Mouse (Mus musculus) liver, embryonic 14.5 days (tissue): ENCODE data around the gene Elmo2. TPM values are rescaled to one million over a fixed set of nuclear protein-coding genes. Genes with fewer than 3 reads are reported as not detected.
A peak's percentile ranks its signal among the peaks of the same experiment; 100 is the strongest.

Experiments used
- ATAC-seq: fragments of 200-750 bp; cut with Nextera tagmentation; 2 replicates; pipeline ENCODE4 v1.8.0; 2017; ENCODE audit warnings: moderate number of reproducible peaks, mild to moderate bottlenecking, moderate library complexity; ENCODE audit not compliant: insufficient read depth
- DNase-seq, 3 experiments: peaks; one replicate each; pipeline ENCODE4 v3.0.0-alpha.2; 2012 to 2013; ENCODE audit warnings: low read depth in 3 of 3, low spot score in 3 of 3
- H3K27ac ChIP-seq: fragments of 300-500 bp; sonication (generic); 2 replicates; pipeline ENCODE4 v1.5.1; 2014; ENCODE audit warnings: moderate library complexity, mild to moderate bottlenecking, control low read depth, inconsistent platforms
- H3K27me3 ChIP-seq: fragments of 300-500 bp; sonication (generic); 2 replicates; pipeline ENCODE4 v1.6.1; 2014; ENCODE audit warnings: mild to moderate bottlenecking, low read length, moderate library complexity; ENCODE audit not compliant: control insufficient read depth, insufficient read depth
- H3K36me3 ChIP-seq: fragments of 300-500 bp; sonication (generic); replicated peaks from 2 replicates; pipeline ENCODE4 v1.6.1; 2014; ENCODE audit warnings: low read depth; ENCODE audit not compliant: control insufficient read depth, insufficient read depth
- H3K4me1 ChIP-seq, 2 experiments: fragments of 200-500 bp in 1 of 2; fragments of 300-500 bp in 1 of 2; sonication (generic) in 1 of 2; replicated peaks; 2 replicates each; pipeline ENCODE4 v1.6.1; 2012 to 2014; ENCODE audit warnings: antibody characterized with exemption in 1 of 2, inconsistent platforms in 1 of 2, low read length in 1 of 2; ENCODE audit not compliant: control insufficient read depth in 2 of 2, insufficient read depth in 2 of 2
- H3K4me2 ChIP-seq: fragments of 300-500 bp; sonication (generic); 2 replicates; pipeline ENCODE4 v1.6.1; 2014; ENCODE audit warnings: low read depth, mild to moderate bottlenecking, control low read depth, moderate library complexity
- H3K4me3 ChIP-seq, 2 experiments: fragments of 200-500 bp in 1 of 2; fragments of 300-500 bp in 1 of 2; sonication (generic) in 1 of 2; 2 replicates each; pipeline ENCODE4 v1.5.1; 2012 to 2014; ENCODE audit warnings: low read depth in 2 of 2, low read length in 2 of 2, mild to moderate bottlenecking in 2 of 2, control low read depth in 1 of 2, inconsistent platforms in 1 of 2, moderate library complexity in 1 of 2; ENCODE audit not compliant: insufficient read depth in 1 of 2
- H3K9ac ChIP-seq: fragments of 300-500 bp; sonication (generic); replicated peaks from 2 replicates; pipeline ENCODE4 v1.6.1; 2014; ENCODE audit warnings: mild to moderate bottlenecking, control low read depth, moderate library complexity
- H3K9me3 ChIP-seq: fragments of 300-500 bp; sonication (generic); 2 replicates; pipeline ENCODE4 v1.6.1; 2016; ENCODE audit warnings: low read length, mixed read lengths; ENCODE audit not compliant: control insufficient read depth
- CTCF ChIP-seq: IDR thresholded peaks from 2 replicates; pipeline ENCODE4 v1.5.1; 2016; ENCODE audit warnings: antibody characterized with exemption, low read depth, control low read depth
- EP300 ChIP-seq: IDR thresholded peaks from 2 replicates; pipeline ENCODE4 v1.6.1; 2016; ENCODE audit warnings: antibody characterized with exemption, low read depth
- WGBS: fragments of 180-500 bp; shearing (Covaris S2); extraction: QIAGEN DNeasy Blood & Tissue Kit; methylation state at CpG from one replicate; pipeline ENCODE4 v1.1.7; 2014; ENCODE audit not compliant: insufficient replicate concordance; 5-methylcytosine and 5-hydroxymethylcytosine counted together
- polyA plus RNA-seq, 2 experiments: library from polyadenylated mRNA; depleted of rRNA in 1 of 2; stranded (reverse) in 1 of 2; unstranded in 1 of 2; fragments of >200 nt; fragmentation: Nextera tagmentation in 1 of 2; extraction: Ambion mirVana in 1 of 2; gene quantifications; 2 replicates each; pipeline versions ENCODE4 v1.2.1 to v1.2.3; 2012 to 2014

The Elmo2 gene
- polyA plus RNA-seq (2012; rRNA removed) (10.2 and 10.3 TPM in 2 replicates), polyA plus RNA-seq (2014; fragmentation: Nextera tagmentation; extraction: Ambion mirVana) (12.4 and 13.1 TPM in 2 replicates)

GRCm38 (mm10) chr2:165326304-165327190 lies at the start of gene Elmo2:
Gene Elmo2 (minus strand): TSS chr2:165326479.
- Histone ChIP-seq H3K27me3 (no peaks in the 10 kb centered on the region), H3K9me3 (no peaks in the 10 kb centered on the region), H3K4me2 (peak within 1 kb of the TSS; percentile 94), H3K4me3 (peak within 1 kb of the TSS; percentile 63 to 75), H3K27ac (no peak within 1 kb of the TSS), H3K4me1 (peaks cover 14 to 29% of the 10 kb centered on the region in 2 experiments), H3K36me3 (no peaks in the 10 kb centered on the region), H3K9ac (peak within 1 kb of the TSS; percentile 66)
- WGBS = 1% methylated on average over 55 of the region's 55 CpGs
- ATAC-seq (peak; percentile 98), DNase-seq (peak; percentile 93 to 95 (median 94))
- no peak; the same call in 1 of the 2 replicates for TF ChIP-seq EP300
- TF ChIP-seq CTCF = no peak

- H3K4me1 ChIP-seq = no peaks in the 10 kb centered on the region; a peak in 1 of 4 replicates
- H3K27me3 ChIP-seq = no peaks in the 10 kb centered on the region
- H3K9me3 ChIP-seq = no peaks in the 10 kb centered on the region
- 18% methylated on average over 4 of the region's 4 CpGs for WGBS
- ATAC-seq (no peak), DNase-seq (no peak)
- H3K4me3 ChIP-seq = no peak overlapping the region
- TF ChIP-seq CTCF (no peak), EP300 (no peak)
- H3K4me2 ChIP-seq = no peak overlapping the region
- no peaks in the 10 kb centered on the region; the same call in 1 of the 2 replicates for H3K36me3 ChIP-seq
- H3K9ac ChIP-seq = no peak overlapping the region
- no peak overlapping the region for H3K27ac ChIP-seq
Measured at GRCm38 (mm10) chr2:165376001-165376400, 49.7 kb upstream of the Elmo2 start.

- Histone ChIP-seq H3K36me3 (no peaks in the 10 kb centered on the region; the same call in 1 of the 2 replicates), H3K4me1 (no peaks in the 10 kb centered on the region; a peak in 1 of 4 replicates), H3K9ac (no peak overlapping the region), H3K4me2 (no peak overlapping the region), H3K9me3 (no peaks in the 10 kb centered on the region), H3K27ac (no peak overlapping the region), H3K4me3 (no peak overlapping the region), H3K27me3 (no peaks in the 10 kb centered on the region)
- no peak for ATAC-seq
- no peak for TF ChIP-seq CTCF
- TF ChIP-seq EP300 = no peak
- 57% methylated on average over 5 of the region's 5 CpGs for WGBS
- DNase-seq = no peak
Measured at GRCm38 (mm10) chr2:165375478-165375877, 49.2 kb upstream of the Elmo2 start.

GRCm38 (mm10) chr2:165371066-165371465 lies 44.8 kb upstream of the Elmo2 start:
- Histone ChIP-seq H3K9me3 (no peaks in the 10 kb centered on the region), H3K4me3 (no peak overlapping the region), H3K9ac (no peak overlapping the region), H3K27me3 (peaks cover 5% of the 10 kb centered on the region), H3K4me2 (no peak overlapping the region), H3K27ac (no peak overlapping the region), H3K36me3 (no peaks in the 10 kb centered on the region), H3K4me1 (peaks cover 0 to 6% of the 10 kb centered on the region in 2 experiments; a peak in 1 of 4 replicates)
- DNase-seq (no peak), ATAC-seq (no peak)
- WGBS = 17% methylated on average over 3 of the region's 3 CpGs
- TF ChIP-seq CTCF (no peak), EP300 (no peak)

- DNase-seq (no peak), ATAC-seq (no peak)
- Histone ChIP-seq H3K27me3 (peaks cover 5% of the 10 kb centered on the region), H3K9me3 (no peaks in the 10 kb centered on the region), H3K4me1 (0 out of 4 replicates have a peak, but pooled peaks cover 0 to 6% of the 10 kb centered on the region in 2 experiments), H3K4me2 (no peak overlapping the region), H3K27ac (no peak overlapping the region), H3K4me3 (no peak overlapping the region), H3K9ac (no peak overlapping the region), H3K36me3 (no peaks in the 10 kb centered on the region)
- TF ChIP-seq EP300 (no peak), CTCF (no peak)
- 31% methylated on average over 3 of the region's 3 CpGs for WGBS
Measured at GRCm38 (mm10) chr2:165370348-165370747, 44.1 kb upstream of the Elmo2 start.
